23 mouse cellular contexts compared by ENCODE assay signal in the genomic region with DNA sequence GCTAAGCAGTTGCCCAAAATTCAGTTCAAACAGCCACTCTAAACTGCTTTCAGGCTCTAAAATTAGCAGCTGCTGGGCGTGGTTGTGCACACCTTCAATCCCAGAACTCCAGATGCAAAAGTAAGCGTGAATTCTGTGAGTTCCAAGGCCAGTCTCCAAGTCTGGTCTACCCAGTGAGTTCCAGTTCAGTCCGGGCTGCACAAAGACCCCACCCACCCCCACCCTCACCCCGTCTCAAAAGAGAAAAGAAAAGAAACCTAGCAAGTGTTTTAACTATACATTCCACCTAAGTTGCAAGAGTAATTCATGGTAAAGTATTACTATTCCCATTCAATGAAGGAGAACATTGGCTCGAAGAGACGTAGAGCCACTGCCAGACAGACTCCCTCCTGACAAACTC. TPM values are rescaled to one million over a fixed set of nuclear protein-coding genes. Genes with fewer than 3 reads are reported as not detected.
DNase-seq lines count a peak whose midpoint lies in the region; ATAC-seq and TF ChIP-seq lines count a peak whose summit lies in the region.
"Had no signal": no experiment of that assay in that cellular context is flagged by ENCODE, and none has a peak within 500 bp of the region (broad histone marks: within the 10 kb centered on the region; RNA-seq: fewer than 3 reads in every experiment).

No protein-coding gene starts in this region.

- H3K4me3 ChIP-seq in heart, embryonic 12.5 days: no peak overlapping the region
- no peak overlapping the region for H3K4me3 ChIP-seq in left cerebral cortex, adult 2 months
- H3K4me3 ChIP-seq in hindbrain, embryonic 10.5 days: no peak overlapping the region
- H3K4me3 ChIP-seq: embryonic facial prominence, embryonic 13.5 days; embryonic facial prominence, embryonic 15.5 days; erythroblast, embryonic 14.5 days; forebrain, embryonic 10.5 days; forebrain, embryonic 12.5 days had no signal

- peaks cover 10% of the 10 kb centered on the region for H3K4me1 ChIP-seq in heart, embryonic 12.5 days (replicated peaks)
- H3K4me1 ChIP-seq in hindbrain, embryonic 10.5 days (replicated peaks): no peaks in the 10 kb centered on the region
- H3K4me1 ChIP-seq: embryonic facial prominence, embryonic 13.5 days; embryonic facial prominence, embryonic 15.5 days; forebrain, embryonic 10.5 days; forebrain, embryonic 12.5 days had no signal

- H3K9ac ChIP-seq in heart, embryonic 12.5 days: no peak overlapping the region
- H3K9ac ChIP-seq: embryonic facial prominence, embryonic 13.5 days; embryonic facial prominence, embryonic 15.5 days; forebrain, embryonic 12.5 days had no signal

- H3K27ac ChIP-seq in heart, embryonic 12.5 days (ENCODE audit: poor library complexity, severe bottlenecking): no peak overlapping the region
- H3K27ac ChIP-seq in left cerebral cortex, adult 2 months: no peak overlapping the region
- H3K27ac ChIP-seq in hindbrain, embryonic 10.5 days: no peak overlapping the region
- H3K27ac ChIP-seq: embryonic facial prominence, embryonic 13.5 days; embryonic facial prominence, embryonic 15.5 days; forebrain, embryonic 10.5 days; forebrain, embryonic 12.5 days had no signal

- no peaks in the 10 kb centered on the region for H3K36me3 ChIP-seq in heart, embryonic 12.5 days
- no peaks in the 10 kb centered on the region for H3K36me3 ChIP-seq in hindbrain, embryonic 10.5 days
- H3K36me3 ChIP-seq: embryonic facial prominence, embryonic 13.5 days; embryonic facial prominence, embryonic 15.5 days; forebrain, embryonic 10.5 days; forebrain, embryonic 12.5 days had no signal

- WGBS in heart, embryonic 12.5 days: 76% methylated on average over 6 of the region's 6 CpGs
- WGBS in hindbrain, embryonic 10.5 days: 80% methylated on average over 6 of the region's 6 CpGs

- ATAC-seq in heart, embryonic 12.5 days (ENCODE audit: insufficient number of reproducible peaks, low FRiP score): no peak
- ATAC-seq: CD4-positive, CD25-positive, alpha-beta regulatory T cell, adult 4 months; forebrain, embryonic 14.5 days; forebrain, embryonic 16.5 days had no signal

- intact Hi-C loops in left cerebral cortex, adult 2 months (cut with DNase I): loop anchor here (2.0 kb wide), 1 partner anchor 100 kb away; a partner anchor contains a TSS

- H3K9me3 ChIP-seq in heart, embryonic 12.5 days (replicated peaks): no peaks in the 10 kb centered on the region
- no peaks in the 10 kb centered on the region for H3K9me3 ChIP-seq in hindbrain, embryonic 10.5 days
- H3K9me3 ChIP-seq: embryonic facial prominence, embryonic 13.5 days; embryonic facial prominence, embryonic 15.5 days; forebrain, embryonic 10.5 days; forebrain, embryonic 12.5 days had no signal

- no peak for TF ChIP-seq CTCF in left cerebral cortex, adult 2 months (IDR thresholded peaks at IDR 0.05)

- no peak overlapping the region for H3K4me2 ChIP-seq in heart, embryonic 12.5 days
- H3K4me2 ChIP-seq: embryonic facial prominence, embryonic 13.5 days; embryonic facial prominence, embryonic 15.5 days; forebrain, embryonic 12.5 days had no signal

- DNase-seq in heart, adult 11 months: peak; percentile 36
- DNase-seq in ES-CJ7 (ENCODE audit: low read depth, low spot score): peak; percentile 72
- DNase-seq in ZHBTc4 (ENCODE audit: low read depth, low spot score): peak; percentile 84
- DNase-seq in left cerebral cortex, adult 2 months (ENCODE audit: extremely low spot score in 1 of 2, low spot score in 2 of 2): no peak
- DNase-seq in hindbrain, embryonic 10.5 days (ENCODE audit: low spot score): no peak
- DNase-seq: adrenal gland, adult 2 months; adrenal gland, postnatal 25 days; B cell, adult 2 months; cerebellum, adult 11 months; cerebellum, adult 8-10 months; cerebellum, adult 9-11 months; cerebellum, postnatal 36 days; embryo, embryonic 11 days had no signal

- 0 out of 2 replicates have a peak, but pooled peaks cover 4% of the 10 kb centered on the region for H3K27me3 ChIP-seq in heart, embryonic 12.5 days (replicated peaks)
- no peaks in the 10 kb centered on the region for H3K27me3 ChIP-seq in hindbrain, embryonic 10.5 days (ENCODE audit: insufficient read depth, poor library complexity, severe bottlenecking)
- H3K27me3 ChIP-seq: CH12.LX; embryonic facial prominence, embryonic 13.5 days; embryonic facial prominence, embryonic 15.5 days had no signal

RNA-seq across cellular contexts. Expression of a gene that starts 45.9 kb away (rescaled TPM):
- 42.5 and 45.7 TPM in 2 replicates for polyA plus RNA-seq in heart, embryonic 12.5 days (2016; fragmentation: Nextera tagmentation; extraction: Ambion mirVana)
- 100 to 1,000 TPM; 905 to 916 TPM for total RNA-seq in left cerebral cortex, adult 2 months (2021)
- polyA plus RNA-seq in hindbrain, embryonic 10.5 days (2016; fragmentation: Nextera tagmentation; extraction: Ambion mirVana): 43.0 and 65.3 TPM in 2 replicates

Comparison
In these comparisons a context has a peak if more than half of its experiments do, and no peak if none do; other contexts are left out.
1. DNase-seq: peak in heart, adult 11 months (single experiment), ES-CJ7 (single experiment) and ZHBTc4 (single experiment); none in left cerebral cortex, adult 2 months (0 of 2) and hindbrain, embryonic 10.5 days (single experiment).